Mouse (Mus musculus) thymus, postnatal 4 days (tissue): ENCODE data around the gene Rnf17.

ENCODE experiments used
- DNase-seq: peaks from one replicate; pipeline ENCODE4 v3.0.0; 2021

Rnf17 gene

GRCm38 (mm10) chr14:56402311-56403071, at the start of gene Rnf17:
Gene Rnf17, plus strand, starts transcription at chr14:56402581.
- DNase-seq: peak; percentile 11

GRCm38 (mm10) chr14:56354803-56355202, 47.6 kb upstream of the Rnf17 start:
- DNase-seq: no peak

GRCm38 (mm10) chr14:56355396-56355795, 47.0 kb upstream of the Rnf17 start:
- no peak for DNase-seq

GRCm38 (mm10) chr14:56356196-56356595, 46.2 kb upstream of the Rnf17 start:
- no peak for DNase-seq

GRCm38 (mm10) chr14:56358422-56358821, 44.0 kb upstream of the Rnf17 start:
- DNase-seq: no peak

GRCm38 (mm10) chr14:56359131-56359530, 43.2 kb upstream of the Rnf17 start:
- no peak for DNase-seq

- DNase-seq: peak; percentile 11
Observed at GRCm38 (mm10) chr14:56364711-56365237, 37.6 kb upstream of the Rnf17 start, which contains the start of gene Atp12a. Gene Atp12a, plus strand, starts transcription at chr14:56365068.

- DNase-seq: no peak
Observed at GRCm38 (mm10) chr14:56365292-56365691, 37.1 kb upstream of the Rnf17 start.

GRCm38 (mm10) chr14:56366712-56367111, 35.7 kb upstream of the Rnf17 start:
- DNase-seq: no peak

GRCm38 (mm10) chr14:56368834-56369233, 33.5 kb upstream of the Rnf17 start:
- peak; percentile 68 for DNase-seq

- DNase-seq: peak; percentile 88
Observed at GRCm38 (mm10) chr14:56375731-56376130, 26.6 kb upstream of the Rnf17 start.

- no peak for DNase-seq
Observed at GRCm38 (mm10) chr14:56377745-56378144, 24.6 kb upstream of the Rnf17 start.

- no peak for DNase-seq
Observed at GRCm38 (mm10) chr14:56379336-56379735, 23.0 kb upstream of the Rnf17 start.

- DNase-seq: no peak
Observed at GRCm38 (mm10) chr14:56382366-56382765, 20.0 kb upstream of the Rnf17 start.

GRCm38 (mm10) chr14:56390247-56390646, 12.1 kb upstream of the Rnf17 start:
- DNase-seq: no peak

- DNase-seq: no peak
Observed at GRCm38 (mm10) chr14:56393704-56394312, 8.6 kb upstream of the Rnf17 start.

GRCm38 (mm10) chr14:56398001-56398400, 4.4 kb upstream of the Rnf17 start:
- DNase-seq: peak; percentile 52

GRCm38 (mm10) chr14:56403072-56403375, 643 bp downstream of the Rnf17 start:
- DNase-seq: no peak

GRCm38 (mm10) chr14:56462090-56462489, 59.7 kb downstream of the Rnf17 start:
- DNase-seq: no peak

GRCm38 (mm10) chr14:56462729-56463128, 60.3 kb downstream of the Rnf17 start:
- no peak for DNase-seq

- peak; percentile 12 for DNase-seq
Observed at GRCm38 (mm10) chr14:56468145-56468544, 65.8 kb downstream of the Rnf17 start.

- no peak for DNase-seq
Observed at GRCm38 (mm10) chr14:56489806-56490205, 87.4 kb downstream of the Rnf17 start.

- DNase-seq: no peak
Observed at GRCm38 (mm10) chr14:56502407-56502806, 100.0 kb downstream of the Rnf17 start.

- no peak for DNase-seq
Observed at GRCm38 (mm10) chr14:56506743-56507142, 104.4 kb downstream of the Rnf17 start.
